Mouse (Mus musculus) adrenal gland, adult 18-20 months (tissue): ENCODE measurements around the gene Tmem8b. TPM values are rescaled to one million over a fixed set of nuclear protein-coding genes. Genes with fewer than 3 reads are reported as not detected.

ENCODE experiments used
- DNase-seq, 2 experiments: peaks; one replicate each; pipeline ENCODE4 v3.0.0; 2021 to 2022; ENCODE audit warnings: low spot score in 2 of 2
- long read RNA-seq, 2 experiments: library from polyadenylated mRNA; stranded (forward); transcript quantifications; one replicate each; pipeline ENCODE4 v2.0.0; 2021
- total RNA-seq, 2 experiments: library from RNA; stranded (reverse); gene quantifications; 1 replicate in 1 of 2; 2 replicates in 1 of 2; pipeline ENCODE4 v1.2.3; 2021

Gene Tmem8b
- total RNA-seq = 1 to 10 TPM; 5.2 to 7.5 TPM
- long read RNA-seq, experiment 1, partial matches to known transcripts = 2 of 4 reads
- long read RNA-seq, experiment 1, other reads (novel, unspliced or antisense) = 2 of 4 reads
- long read RNA-seq, experiment 2 = 0 reads

DNA sequence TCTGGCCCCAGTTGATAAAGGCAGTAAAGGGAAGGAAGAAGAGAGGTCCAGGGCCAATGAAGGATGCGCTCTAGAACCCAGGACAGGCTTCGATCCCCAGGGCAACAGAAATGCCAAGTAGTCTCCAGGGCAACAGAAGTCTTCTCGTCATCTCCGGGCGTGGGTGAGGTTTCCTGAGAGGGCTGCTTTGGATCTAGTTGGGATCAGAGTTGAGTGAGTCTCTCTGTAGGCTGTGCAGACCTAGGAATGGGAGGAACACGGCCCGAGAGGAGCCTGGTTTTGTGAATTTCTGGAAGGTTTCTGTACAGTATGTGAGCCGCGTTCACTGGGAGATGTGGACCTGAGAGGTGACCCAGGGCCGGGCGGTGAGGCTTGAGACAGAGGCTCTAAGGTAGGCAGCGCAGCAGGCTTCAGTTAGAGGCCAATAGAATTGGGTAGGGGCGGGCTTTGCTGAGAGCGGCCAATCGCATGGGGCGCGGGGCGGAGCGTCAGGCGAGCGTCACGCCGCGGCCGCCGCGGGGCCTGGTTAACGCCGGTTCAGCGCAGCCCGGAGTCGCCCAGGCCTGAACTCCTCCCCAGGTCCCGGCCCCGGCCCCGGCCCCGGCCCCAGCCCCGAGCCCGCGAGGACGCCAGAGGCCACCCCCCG, at the start of gene Tmem8b, which contains the start of gene Fam221b:
TSS of gene Tmem8b (plus strand) at position 190 of the 646 bp plus-strand sequence.
TSS of gene Fam221b (minus strand) at position 364 of the 646 bp plus-strand sequence.
- DNase-seq = peak; percentile 84 to 87

DNA sequence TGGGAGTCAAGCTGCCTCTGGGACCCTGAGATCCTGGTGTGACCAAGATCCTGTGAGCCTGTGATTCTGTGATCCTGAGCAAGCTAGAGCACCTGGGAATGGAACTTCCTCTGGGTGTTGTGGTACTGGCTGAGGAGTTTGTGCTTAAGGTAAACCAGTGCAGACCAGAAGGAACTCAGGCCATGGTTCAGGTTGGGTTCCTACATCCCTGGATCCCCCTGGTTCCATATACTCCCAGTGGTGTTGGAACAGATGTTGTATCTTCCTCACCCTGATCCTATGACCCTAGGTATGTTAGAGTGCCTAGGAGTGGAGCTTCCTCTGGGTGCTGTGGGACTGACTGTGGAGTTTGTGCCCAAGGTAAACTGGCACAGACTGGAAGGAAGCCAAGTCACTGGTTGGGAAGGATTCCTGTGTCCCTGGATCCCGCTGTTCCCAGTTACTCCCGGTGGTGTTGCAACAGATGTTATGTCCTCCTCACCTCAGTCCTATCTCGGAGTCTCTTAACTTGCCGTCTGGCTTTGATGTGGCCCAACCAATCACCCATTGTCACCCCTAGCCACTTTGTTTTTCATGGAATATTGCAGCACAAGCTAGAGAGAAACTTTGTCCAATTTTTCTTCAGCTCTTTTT, 48.5 kb upstream of the Tmem8b start:
- DNase-seq = no peak

DNA sequence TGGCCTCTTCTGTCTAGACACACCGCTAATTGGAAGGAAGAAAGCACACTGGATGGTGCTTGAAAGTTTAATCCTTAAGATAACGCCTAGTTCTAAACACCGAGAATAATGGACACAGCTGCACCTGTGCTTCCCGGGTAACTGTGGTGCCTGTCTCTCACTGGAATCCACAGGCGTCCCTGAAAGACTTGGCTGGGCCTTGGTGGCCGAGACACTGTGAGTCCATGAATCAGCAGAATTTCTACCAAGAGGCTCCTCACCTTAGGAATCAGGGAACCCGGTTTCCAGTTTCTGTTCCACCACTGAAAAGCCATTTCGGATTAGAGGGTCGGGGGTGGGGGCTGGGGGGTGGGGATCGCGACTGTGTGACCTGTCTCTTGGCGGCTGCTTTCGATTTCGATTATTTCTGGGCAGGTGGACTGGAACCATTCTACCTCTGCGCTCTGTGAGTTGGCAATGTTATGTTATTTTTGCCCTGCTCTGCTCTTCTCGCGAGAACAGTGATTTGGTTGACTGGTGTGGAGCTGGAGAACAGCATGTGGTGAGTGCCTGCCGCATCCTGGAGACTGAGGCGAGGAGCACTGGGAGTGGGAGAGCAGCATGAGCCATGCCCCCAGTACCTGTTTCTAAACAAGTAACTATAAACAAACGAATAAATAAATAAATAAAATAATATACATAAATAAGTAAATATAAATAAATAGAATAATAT, 39.5 kb upstream of the Tmem8b start:
- no peak for DNase-seq

DNA sequence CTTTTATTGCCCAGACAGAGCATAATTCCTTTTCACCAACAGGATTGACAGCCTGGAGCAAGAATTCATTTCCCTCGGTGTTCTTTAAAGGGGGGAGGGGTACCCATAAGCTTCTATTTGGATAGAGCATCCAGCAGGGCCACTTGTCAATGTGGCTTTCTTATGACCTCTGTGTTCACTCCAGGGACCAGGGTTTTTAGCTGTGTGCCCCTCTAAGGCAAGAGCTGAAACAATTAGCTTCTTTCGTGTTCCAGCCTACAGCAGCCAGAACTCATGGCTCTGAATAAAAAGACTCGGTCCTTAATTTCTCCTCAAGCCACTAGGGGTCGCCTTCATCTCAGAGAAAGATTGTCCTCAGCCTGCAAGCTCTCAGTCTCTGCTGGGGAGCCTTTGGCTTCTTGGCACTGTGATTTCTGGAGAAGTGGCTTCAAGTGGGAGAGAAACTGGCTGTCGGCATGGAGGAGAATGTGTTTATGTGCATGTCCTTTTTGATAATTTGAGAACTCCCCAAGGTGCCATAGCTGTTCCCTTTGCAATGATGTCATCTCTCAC, 38.7 kb upstream of the Tmem8b start:
- peak; percentile 66 to 75 for DNase-seq

DNA sequence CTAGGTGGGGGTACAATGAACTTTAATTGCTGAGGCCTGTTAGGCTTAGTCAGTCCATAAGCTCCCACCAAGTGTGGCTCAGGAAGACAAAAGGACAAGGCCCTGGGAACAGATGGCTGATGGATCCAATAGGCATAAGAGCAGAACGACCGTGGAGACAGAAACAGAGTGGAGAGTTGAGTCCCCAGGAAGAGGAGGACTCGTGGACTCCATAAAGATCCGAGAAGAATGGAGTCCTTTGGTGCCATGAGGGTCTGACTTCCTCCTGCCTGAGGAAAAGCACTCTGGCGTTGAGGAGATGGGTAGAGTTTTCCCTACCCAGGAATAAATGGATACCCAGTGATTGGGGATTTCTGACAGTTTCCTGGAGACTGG, 38.1 kb upstream of the Tmem8b start:
- DNase-seq = no peak

DNA sequence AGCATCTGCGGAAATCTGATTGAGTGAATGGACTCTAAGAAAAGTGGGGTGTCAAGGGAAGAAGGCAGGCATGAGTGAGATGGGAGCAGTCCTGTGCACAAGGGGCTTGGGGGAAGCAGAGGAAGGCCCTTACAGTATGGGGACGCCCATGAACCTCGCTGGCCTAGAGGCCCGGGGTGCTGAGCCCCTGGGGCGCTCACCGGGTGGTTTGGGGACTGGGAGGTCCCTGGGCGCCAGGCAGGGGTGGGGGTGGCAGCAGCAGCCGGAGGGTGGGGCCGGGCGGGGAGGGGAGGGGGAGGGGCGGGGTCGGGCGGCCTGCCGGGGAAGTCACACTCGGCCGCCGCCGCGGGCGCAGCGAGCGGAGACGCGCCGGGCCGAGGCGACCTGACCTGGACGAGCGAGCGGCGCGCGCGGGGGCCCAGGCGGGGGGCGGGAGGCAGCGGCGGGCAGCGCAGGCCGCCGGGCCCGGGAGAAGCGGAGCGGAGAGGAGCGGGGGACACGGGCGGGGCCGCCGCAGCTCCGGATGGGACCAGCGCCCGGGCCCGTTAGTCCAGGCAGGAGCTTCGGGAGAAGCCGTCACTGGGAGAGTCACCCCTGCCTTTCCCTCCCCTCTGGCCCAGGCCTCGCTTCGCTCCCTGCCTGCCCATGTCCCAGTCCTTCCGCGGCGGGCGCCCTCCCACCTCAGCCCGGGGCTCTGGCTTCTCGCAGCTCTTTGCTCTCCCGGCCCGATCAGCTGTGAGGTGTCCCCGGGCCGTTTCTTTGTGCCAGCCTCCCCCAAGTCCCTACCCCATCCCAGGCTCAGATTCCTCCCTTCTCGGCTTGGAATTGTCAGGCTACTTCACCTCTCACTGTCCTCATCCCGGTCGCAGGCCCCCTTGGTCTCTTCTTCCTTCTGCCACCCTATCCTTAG, 37.5 kb upstream of the Tmem8b start, which contains the start of gene Npr2:
TSS of gene Npr2 (plus strand) at position 890 of the 910 bp plus-strand sequence.
- peak; percentile 54 to 70 for DNase-seq

DNA sequence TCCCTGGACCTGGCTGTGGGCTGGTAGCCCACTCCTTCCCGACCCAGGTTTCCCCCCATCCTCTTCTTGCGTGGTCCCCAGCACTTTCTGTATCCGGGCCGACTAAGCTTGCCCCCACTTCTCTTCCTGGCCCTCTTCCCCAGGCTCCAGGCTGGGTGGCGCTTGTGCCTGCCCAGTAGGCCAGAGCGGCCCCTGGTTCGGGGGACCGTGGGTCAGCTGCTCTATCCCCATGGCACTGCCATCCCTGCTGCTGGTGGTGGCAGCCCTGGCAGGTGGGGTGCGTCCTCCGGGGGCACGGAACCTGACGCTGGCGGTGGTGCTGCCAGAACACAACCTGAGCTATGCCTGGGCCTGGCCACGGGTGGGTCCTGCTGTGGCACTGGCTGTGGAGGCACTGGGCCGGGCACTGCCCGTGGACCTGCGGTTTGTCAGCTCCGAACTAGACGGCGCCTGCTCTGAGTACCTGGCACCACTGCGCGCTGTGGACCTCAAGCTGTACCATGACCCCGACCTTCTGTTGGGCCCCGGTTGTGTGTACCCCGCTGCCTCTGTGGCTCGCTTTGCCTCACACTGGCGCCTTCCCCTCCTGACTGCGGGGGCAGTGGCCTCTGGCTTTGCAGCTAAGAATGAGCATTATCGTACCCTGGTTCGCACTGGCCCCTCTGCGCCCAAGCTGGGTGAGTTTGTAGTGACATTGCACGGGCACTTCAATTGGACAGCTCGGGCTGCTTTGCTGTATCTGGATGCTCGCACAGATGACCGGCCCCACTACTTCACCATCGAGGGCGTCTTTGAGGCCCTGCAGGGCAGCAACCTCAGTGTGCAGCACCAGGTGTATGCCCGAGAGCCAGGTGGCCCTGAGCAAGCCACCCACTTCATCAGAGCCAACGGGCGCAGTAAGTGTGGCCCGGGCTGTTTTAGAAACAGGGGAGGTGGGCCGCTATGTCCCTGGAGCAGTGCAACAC, 36.5 kb upstream of the Tmem8b start:
- peak in 1 of 2 experiments; percentile 26 for DNase-seq

DNA sequence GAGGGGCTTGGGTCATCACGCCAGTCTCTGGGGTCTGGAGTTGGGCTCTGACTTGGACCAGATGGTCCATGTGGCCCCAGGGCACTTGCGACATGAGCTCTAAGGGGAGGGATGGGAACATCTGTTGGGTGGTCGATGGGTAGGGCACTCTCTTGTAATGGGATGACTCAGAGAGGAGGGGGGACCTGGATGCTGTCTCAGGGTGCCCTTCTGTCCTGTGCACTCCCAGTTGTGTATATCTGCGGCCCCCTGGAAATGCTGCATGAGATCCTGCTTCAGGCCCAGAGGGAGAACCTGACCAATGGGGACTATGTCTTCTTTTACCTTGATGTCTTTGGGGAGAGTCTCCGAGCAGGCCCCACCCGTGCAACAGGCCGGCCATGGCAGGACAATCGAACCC, 35.5 kb upstream of the Tmem8b start:
- DNase-seq = peak in 1 of 2 experiments; percentile 21

DNA sequence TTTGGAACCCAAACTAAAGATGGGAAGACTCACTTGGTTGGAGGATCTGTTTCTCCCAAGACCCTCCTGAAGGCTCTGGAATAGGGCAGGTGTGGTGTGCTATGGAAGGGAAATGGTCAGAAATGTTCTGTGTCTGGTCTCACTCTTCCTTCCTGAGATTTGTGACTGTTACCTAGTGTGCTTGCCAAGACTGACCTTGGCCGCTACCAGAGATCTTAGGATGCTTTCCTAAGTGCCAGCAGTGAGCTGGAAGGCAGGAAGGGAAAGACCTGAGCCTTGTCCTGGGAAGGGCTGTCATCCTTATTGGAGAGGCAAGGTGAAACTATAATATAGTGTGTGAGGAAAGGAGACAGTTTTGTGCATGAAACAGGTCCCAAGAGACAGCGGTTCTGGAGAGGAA, 35.0 kb upstream of the Tmem8b start:
- DNase-seq = peak in 1 of 2 experiments; percentile 14

DNA sequence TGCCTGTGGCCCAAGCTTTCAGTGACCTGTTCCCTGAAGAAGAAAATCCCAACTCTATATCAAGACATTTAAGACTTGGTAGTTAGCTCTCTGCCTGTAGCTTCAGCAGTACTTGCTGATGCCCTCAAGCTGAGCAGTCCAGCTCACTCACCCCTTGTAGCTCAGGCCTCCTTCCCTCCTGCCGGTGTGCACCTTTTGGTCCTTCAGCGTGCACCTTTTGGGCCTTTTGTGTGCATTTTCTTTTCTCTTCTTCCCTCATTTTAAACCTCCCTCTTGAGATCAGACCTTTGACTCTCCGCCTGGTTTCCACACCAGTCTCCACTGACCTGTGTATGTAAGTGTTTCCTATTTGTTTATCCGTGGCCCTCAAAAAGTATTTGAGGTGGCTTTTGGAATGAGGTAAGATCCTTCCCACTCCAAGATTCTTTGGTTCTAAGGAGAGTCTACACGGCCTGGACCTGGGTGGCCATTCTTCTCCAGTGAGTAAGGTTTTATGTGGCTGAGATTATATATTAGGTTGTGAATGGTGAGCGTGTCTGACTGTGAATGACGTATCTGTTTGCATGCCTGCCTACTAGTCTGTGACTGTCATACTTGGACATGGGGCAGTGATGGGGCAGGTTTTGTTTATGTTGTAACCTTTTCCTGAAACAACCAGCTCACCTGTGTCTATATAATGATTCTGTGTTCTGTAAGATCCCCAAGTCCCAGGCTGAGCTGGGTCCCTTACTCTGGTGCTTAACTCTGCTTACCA, 34.0 kb upstream of the Tmem8b start:
- DNase-seq = peak in 1 of 2 experiments; percentile 8

DNA sequence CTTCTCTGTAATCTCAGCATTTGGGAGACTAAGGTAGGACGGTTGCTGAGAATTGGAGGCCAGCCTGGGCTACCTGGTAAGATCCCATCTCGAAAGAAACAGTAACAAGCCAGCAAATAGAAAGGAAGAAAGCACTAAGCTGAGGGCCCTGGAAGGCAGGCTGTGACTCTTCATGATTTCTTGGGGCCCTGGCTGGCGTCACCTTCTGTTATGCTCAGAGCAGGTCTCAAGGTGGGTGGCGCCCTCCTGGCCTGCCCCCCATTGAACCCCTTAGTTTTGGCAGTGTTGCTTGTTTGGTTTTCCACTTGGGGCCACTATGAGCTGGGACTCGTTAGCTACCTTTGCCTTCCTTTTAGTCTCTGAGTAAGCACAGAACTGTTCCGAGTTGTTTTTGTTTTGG, 32.0 kb upstream of the Tmem8b start:
- peak in 1 of 2 experiments; percentile 7 for DNase-seq

DNA sequence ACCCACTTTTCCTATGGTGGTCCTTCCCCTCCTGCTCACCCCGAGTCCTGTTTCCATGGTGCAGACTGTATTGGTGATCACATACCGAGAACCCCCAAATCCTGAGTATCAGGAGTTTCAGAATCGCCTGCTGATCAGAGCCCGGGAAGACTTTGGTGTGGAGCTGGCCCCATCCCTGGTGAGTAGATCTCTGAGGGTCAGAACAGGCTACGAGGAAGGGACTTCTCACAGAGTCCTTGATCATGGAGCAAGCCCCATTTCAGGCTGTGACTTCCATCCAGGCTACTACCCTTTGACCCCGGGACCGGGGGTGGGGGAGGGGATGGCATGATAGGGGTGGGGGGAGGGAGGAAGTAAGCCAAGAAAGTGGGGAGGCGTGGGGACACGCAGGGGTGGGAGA, 28.7 kb upstream of the Tmem8b start:
- no peak for DNase-seq

DNA sequence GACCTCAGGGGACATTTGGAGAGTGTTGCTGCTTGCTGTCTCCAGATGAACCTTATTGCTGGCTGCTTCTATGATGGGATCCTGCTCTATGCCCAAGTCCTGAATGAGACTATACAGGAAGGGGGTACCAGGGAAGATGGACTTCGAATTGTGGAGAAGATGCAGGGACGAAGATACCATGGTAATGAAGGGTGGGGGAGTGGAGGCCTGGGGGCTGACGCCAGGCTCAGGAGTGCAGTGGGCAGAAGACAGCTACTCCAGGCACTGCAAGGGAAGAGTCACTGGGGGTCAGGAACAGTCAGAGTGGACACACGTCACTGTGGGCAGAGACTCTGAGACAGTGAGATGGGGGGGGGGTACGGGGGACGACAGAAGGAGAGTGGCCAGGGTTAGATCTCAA, 28.3 kb upstream of the Tmem8b start:
- peak in 1 of 2 experiments; percentile 13 for DNase-seq

DNA sequence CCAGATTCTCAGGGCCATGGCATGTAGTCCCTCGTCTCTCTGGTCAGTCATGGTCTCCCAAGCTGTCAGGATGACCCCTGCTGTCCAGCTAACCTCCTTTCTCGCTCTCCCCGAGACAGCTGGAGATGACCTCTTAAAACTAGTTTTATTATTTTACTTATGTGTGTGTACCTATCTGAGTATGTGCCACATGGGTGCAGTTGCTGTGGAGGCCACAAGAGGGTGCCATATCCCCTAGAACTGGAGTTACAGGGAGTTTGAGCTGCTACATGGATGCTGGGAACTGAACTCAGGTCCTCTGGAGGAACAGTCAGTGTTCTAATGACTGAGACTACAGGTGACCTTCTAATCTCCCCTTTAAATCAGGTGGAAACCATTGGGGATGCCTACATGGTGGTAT, 19.0 kb upstream of the Tmem8b start:
- DNase-seq = no peak

DNA sequence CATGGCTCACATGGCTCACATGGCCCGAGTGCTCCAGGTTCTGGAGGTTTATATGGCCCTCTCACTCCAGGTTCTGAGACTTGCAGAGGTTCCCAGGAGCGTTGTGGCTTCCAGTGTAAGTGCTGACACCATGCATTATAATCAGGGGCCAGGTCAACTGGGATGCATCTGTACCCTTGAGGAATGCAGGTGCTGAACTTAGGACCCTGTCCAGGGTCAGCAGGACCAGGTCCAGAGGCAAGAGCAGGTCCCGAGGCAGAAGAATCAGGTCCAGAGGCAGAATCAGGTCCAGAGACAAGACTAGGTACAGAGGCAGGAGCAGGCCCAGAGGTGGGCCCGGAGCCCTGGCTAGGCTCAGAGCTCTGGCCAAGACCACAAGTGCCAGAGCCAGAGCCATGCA, 16.0 kb upstream of the Tmem8b start:
- no peak for DNase-seq

DNA sequence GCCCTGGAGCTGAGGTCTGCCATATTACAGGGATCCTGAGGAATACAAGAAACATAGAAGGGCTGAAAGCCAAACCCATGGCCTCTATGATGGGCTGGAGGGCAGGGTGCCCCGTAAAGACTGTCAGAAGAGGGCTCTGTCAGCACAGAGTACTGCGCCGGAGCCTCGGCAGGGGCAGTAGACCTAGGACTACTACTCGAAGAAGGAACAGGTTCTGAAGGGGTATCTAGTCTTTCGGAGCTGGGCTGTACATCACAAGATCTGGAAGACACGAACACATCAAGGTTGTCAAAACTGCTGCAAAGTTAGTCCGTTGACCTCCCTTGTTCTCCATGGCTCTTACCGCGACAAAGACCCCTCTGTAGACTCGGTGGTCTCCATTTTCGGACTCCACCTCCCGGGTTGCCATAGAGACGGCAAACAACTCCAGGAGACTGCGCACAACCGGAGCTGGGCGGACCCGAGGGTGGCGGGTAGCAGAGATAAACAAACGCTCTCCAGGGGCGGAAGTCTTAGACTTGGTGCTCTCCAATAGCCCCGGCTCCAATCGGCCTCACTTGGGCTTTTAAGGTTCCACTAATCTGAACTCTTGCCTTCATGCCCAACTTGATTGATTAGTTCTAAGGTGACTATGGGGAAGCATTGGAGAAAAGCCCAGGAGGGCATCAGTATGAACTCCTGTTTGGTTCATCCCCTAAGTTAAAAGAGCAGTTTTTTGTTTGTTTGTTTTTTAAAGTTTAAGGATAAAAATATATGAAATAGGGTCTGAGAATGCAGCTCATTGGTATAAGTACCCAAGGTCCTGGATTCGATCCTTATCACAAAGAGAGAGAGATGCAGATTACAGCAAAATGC, 15.4 kb upstream of the Tmem8b start, which contains the start of gene Spag8:
TSS of gene Spag8 (minus strand) at position 434 of the 855 bp plus-strand sequence.
- DNase-seq = no peak

DNA sequence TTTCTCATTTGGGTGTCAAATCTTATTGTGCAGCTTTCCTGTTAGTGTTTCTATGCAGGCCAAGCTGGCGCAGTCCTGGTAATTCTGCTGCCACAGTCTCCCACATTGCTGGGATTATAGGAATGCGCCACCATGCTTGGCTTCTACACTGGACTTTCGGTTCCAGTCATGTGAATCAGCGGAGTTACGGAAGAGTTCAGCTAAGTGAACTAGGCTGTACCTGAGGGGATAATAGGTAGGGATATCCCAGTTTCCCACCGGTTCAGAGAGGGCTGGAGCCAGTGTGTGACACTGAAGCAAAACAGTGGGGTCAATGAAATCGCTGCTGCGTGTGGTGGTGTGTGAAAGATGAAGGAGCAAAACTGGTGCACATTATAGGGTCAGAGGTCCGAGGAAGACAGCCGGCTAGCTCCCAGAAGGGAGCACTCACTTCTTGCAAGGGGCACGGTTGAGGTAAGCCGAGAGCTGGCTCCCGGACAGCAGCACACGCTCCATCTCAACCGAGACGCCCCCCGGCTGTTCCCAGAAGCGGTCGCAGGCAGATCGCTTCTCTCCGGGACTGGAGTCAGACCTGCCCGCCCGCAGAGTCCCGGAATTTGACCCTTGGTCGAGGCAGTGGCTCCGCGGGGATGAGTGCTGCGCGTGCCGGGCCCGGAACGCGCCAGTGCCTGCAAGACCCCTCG, 13.0 kb upstream of the Tmem8b start:
- DNase-seq = no peak
